ENCODE assay signal across 9 mouse cellular contexts in genomic region chr9:122736742-122737141, GRCm38 (mm10). TPM values are rescaled to one million over a fixed set of nuclear protein-coding genes. Genes with fewer than 3 reads are reported as not detected.
DNase-seq lines count a peak whose midpoint lies in the region; ATAC-seq and TF ChIP-seq lines count a peak whose summit lies in the region.
"Had no signal": no experiment of that assay in that cellular context is flagged by ENCODE, and none has a peak within 500 bp of the region (broad histone marks: within the 10 kb centered on the region; RNA-seq: fewer than 3 reads in every experiment).

No protein-coding gene starts in this region.

- no peaks in the 10 kb centered on the region for H3K9me3 ChIP-seq in heart, postnatal 0 days (replicated peaks; ENCODE audit: control insufficient read depth, low read length)
- H3K9me3 ChIP-seq in lung, postnatal 0 days (ENCODE audit: low read length): no peaks in the 10 kb centered on the region

- H3K4me2 ChIP-seq in heart, postnatal 0 days (ENCODE audit: low read depth, low read length): no peak overlapping the region
- no peak overlapping the region for H3K4me2 ChIP-seq in lung, postnatal 0 days (replicated peaks; ENCODE audit: low read depth, low read length)

- no peaks in the 10 kb centered on the region for H3K4me1 ChIP-seq in heart, postnatal 0 days (ENCODE audit: control insufficient read depth, insufficient read depth)
- H3K4me1 ChIP-seq in lung, postnatal 0 days (ENCODE audit: insufficient read depth, low read depth, low read length): no peaks in the 10 kb centered on the region

- no peak for TF ChIP-seq EP300 in heart, postnatal 0 days (IDR thresholded peaks at IDR 0.05; ENCODE audit: low read depth)
- no peak for TF ChIP-seq EP300 in lung, postnatal 0 days (IDR thresholded peaks at IDR 0.05)

- H3K27ac ChIP-seq in heart, postnatal 0 days (ENCODE audit: low read depth): no peak overlapping the region
- no peak overlapping the region for H3K27ac ChIP-seq in lung, postnatal 0 days (ENCODE audit: low read length)

- DNase-seq in gastrocnemius, adult 18-20 months (ENCODE audit: low spot score): peak; percentile 32
- no peak for DNase-seq in gastrocnemius, adult 8-10 months (ENCODE audit: low spot score in 2 of 2)
- peak; percentile 32 to 52 for DNase-seq in right cerebral cortex, adult 2 months (ENCODE audit: low spot score in 2 of 2)
- no peak for DNase-seq in right cerebral cortex, postnatal 36 days (ENCODE audit: low spot score in 2 of 2)
- DNase-seq in c-Kit-positive CD71-positive TER-119-positive erythroid progenitor cells, embryonic 14.5 days (ENCODE audit: low spot score): peak; percentile 59
- DNase-seq in heart, postnatal 0 days (ENCODE audit: low spot score): peak; percentile 43
- peak; percentile 87 for DNase-seq in lung, postnatal 0 days (ENCODE audit: low spot score)
- peak; percentile 37 for DNase-seq in thymus, postnatal 14 days

- no peaks in the 10 kb centered on the region for H3K36me3 ChIP-seq in heart, postnatal 0 days (replicated peaks; ENCODE audit: control insufficient read depth, insufficient read depth, low read length)
- no peaks in the 10 kb centered on the region for H3K36me3 ChIP-seq in lung, postnatal 0 days (ENCODE audit: insufficient read depth, low read length)

- H3K4me3 ChIP-seq in heart, postnatal 0 days (ENCODE audit: low read depth, low read length): no peak overlapping the region
- no peak overlapping the region for H3K4me3 ChIP-seq in lung, postnatal 0 days (ENCODE audit: low read depth, low read length)

- WGBS in heart, postnatal 0 days: 15% methylated on average over 4 of the region's 4 CpGs
- WGBS in lung, postnatal 0 days: 14% methylated on average over 4 of the region's 4 CpGs

- peaks cover 5% of the 10 kb centered on the region for H3K27me3 ChIP-seq in heart, postnatal 0 days (ENCODE audit: control insufficient read depth, insufficient read depth, low read length)
- no peaks in the 10 kb centered on the region for H3K27me3 ChIP-seq in lung, postnatal 0 days (replicated peaks; ENCODE audit: insufficient read depth, low read length)

- peak; percentile 71 for TF ChIP-seq CTCF in heart, postnatal 0 days (IDR thresholded peaks at IDR 0.05; ENCODE audit: low read depth)
- TF ChIP-seq CTCF in lung, postnatal 0 days (IDR thresholded peaks at IDR 0.05): peak; percentile 82

- H3K9ac ChIP-seq in heart, postnatal 0 days (replicated peaks; ENCODE audit: low read depth, low read length): no peak overlapping the region
- no peak overlapping the region for H3K9ac ChIP-seq in lung, postnatal 0 days (replicated peaks; ENCODE audit: low read depth)

- ATAC-seq in heart, postnatal 0 days (ENCODE audit: insufficient read depth, low read depth): no peak
- 0 out of 2 replicates have a peak, but pooled peaks have one; percentile 8 for ATAC-seq in lung, postnatal 0 days

RNA-seq across cellular contexts. Expression of gene Topaz1, which starts 10.4 kb away (rescaled TPM):
- total RNA-seq in gastrocnemius, adult 18-20 months (2021): not detected
- total RNA-seq in gastrocnemius, adult 8-10 months (2022): not detected
- total RNA-seq in heart, postnatal 0 days (2014; rRNA removed; ENCODE audit: low replicate concordance): not detected in 2 replicates
- polyA plus RNA-seq in heart, postnatal 0 days (2015; fragmentation: Nextera tagmentation; extraction: Ambion mirVana): not detected in 2 replicates
- 0.05 and 0.16 TPM in 2 replicates for polyA plus RNA-seq in lung, postnatal 0 days (2015; fragmentation: Nextera tagmentation; extraction: Ambion mirVana)
- total RNA-seq: layer of hippocampus, postnatal 25 days had no signal

Comparison
In these comparisons a context has a peak if more than half of its experiments do, and no peak if none do; other contexts are left out.
1. DNase-seq: peak in gastrocnemius, adult 18-20 months (single experiment), right cerebral cortex, adult 2 months (2 of 2), c-Kit-positive CD71-positive TER-119-positive erythroid progenitor cells, embryonic 14.5 days (single experiment), heart, postnatal 0 days (single experiment), lung, postnatal 0 days (single experiment) and thymus, postnatal 14 days (single experiment); none in gastrocnemius, adult 8-10 months (0 of 2) and right cerebral cortex, postnatal 36 days (0 of 2).